Mouse (Mus musculus) ES-E14 (cell line): ENCODE results near the gene Tiparp. TPM values are rescaled to one million over a fixed set of nuclear protein-coding genes. Genes with fewer than 3 reads are reported as not detected.

Experiments used
- DNase-seq: peaks from one replicate; pipeline ENCODE4 v3.0.0-alpha.2; 2013; ENCODE audit warnings: low read depth, low spot score
- H3K27ac ChIP-seq: 2 replicates; pipeline ENCODE4 v1.5.1; 2012; ENCODE audit warnings: low read depth, mild to moderate bottlenecking, low read length, moderate library complexity, mixed read lengths; ENCODE audit not compliant: poor library complexity, insufficient read depth, severe bottlenecking
- H3K36me3 ChIP-seq: 2 replicates; pipeline ENCODE4 v1.6.1; 2012; ENCODE audit warnings: mild to moderate bottlenecking, low read length, moderate library complexity, mixed read lengths; ENCODE audit not compliant: control insufficient read depth, poor library complexity, insufficient read depth, severe bottlenecking
- H3K4me1 ChIP-seq, 2 experiments: fragments of 150-350 bp in 1 of 2; sonication (generic) in 1 of 2; 2 replicates each; pipeline ENCODE4 v1.6.1; 2012; ENCODE audit warnings: low read length in 2 of 2, mild to moderate bottlenecking in 1 of 2, mixed read lengths in 1 of 2; ENCODE audit not compliant: control insufficient read depth in 2 of 2, insufficient read depth in 2 of 2, poor library complexity in 1 of 2
- H3K4me3 ChIP-seq, 2 experiments: fragments of 150-350 bp in 1 of 2; sonication (generic) in 1 of 2; 2 replicates each; pipeline ENCODE4 v1.5.1; 2012; ENCODE audit warnings: low read length in 2 of 2, low read depth in 1 of 2, mild to moderate bottlenecking in 1 of 2, mixed read lengths in 1 of 2; ENCODE audit not compliant: insufficient read depth in 1 of 2, poor library complexity in 1 of 2, severe bottlenecking in 1 of 2
- H3K9ac ChIP-seq: 2 replicates; pipeline ENCODE4 v1.6.1; 2012; ENCODE audit warnings: low read depth, mild to moderate bottlenecking, low read length, mixed read lengths; ENCODE audit not compliant: poor library complexity, insufficient read depth, severe bottlenecking
- H3K9me3 ChIP-seq: fragments of 150-350 bp; sonication (generic); 2 replicates; pipeline ENCODE4 v1.6.1; 2012; ENCODE audit warnings: low read depth, mild to moderate bottlenecking, low read length; ENCODE audit not compliant: control insufficient read depth, insufficient read depth
- CHD2 ChIP-seq: IDR thresholded peaks from 2 replicates; pipeline ENCODE4 v1.6.1; 2014; ENCODE audit warnings: mild to moderate bottlenecking, low read depth, low read length, inconsistent platforms
- HCFC1 ChIP-seq: IDR thresholded peaks from 2 replicates; pipeline ENCODE4 v1.6.1; 2012; ENCODE audit warnings: low read length, inconsistent platforms, borderline replicate concordance; ENCODE audit not compliant: insufficient read depth
- MAFK ChIP-seq: IDR thresholded peaks from 2 replicates; pipeline ENCODE4 v1.6.1; 2014; ENCODE audit warnings: mild to moderate bottlenecking, low read depth, low read length, inconsistent platforms; ENCODE audit not compliant: insufficient read depth
- ZC3H11A ChIP-seq: IDR thresholded peaks from 2 replicates; pipeline ENCODE4 v1.6.1; 2012; ENCODE audit warnings: low read depth, mild to moderate bottlenecking, inconsistent platforms, low read length, borderline replicate concordance
- ZNF384 ChIP-seq: IDR thresholded peaks from 2 replicates; pipeline ENCODE4 v1.6.1; 2012; ENCODE audit warnings: low read depth, low read length, inconsistent platforms
- in situ Hi-C, 2 experiments: fragments of 600-800 bp; cut with MboI; formaldehyde crosslinking; loops; one replicate each; pipeline ENCODE4 v1.15.1; 2025; ENCODE audit warnings: low sequenced_read_pairs in 2 of 2, inconsistent platforms in 1 of 2; ENCODE audit not compliant: unreplicated experiment in 2 of 2
- total RNA-seq: library from RNA; depleted of rRNA; stranded (reverse); fragments of 300-350 nt; gene quantifications from 2 replicates; pipeline ENCODE4 v1.2.3, GENCODE M21; 2012

The Tiparp gene
- total RNA-seq, 1 experiment = 24.6 TPM

DNA sequence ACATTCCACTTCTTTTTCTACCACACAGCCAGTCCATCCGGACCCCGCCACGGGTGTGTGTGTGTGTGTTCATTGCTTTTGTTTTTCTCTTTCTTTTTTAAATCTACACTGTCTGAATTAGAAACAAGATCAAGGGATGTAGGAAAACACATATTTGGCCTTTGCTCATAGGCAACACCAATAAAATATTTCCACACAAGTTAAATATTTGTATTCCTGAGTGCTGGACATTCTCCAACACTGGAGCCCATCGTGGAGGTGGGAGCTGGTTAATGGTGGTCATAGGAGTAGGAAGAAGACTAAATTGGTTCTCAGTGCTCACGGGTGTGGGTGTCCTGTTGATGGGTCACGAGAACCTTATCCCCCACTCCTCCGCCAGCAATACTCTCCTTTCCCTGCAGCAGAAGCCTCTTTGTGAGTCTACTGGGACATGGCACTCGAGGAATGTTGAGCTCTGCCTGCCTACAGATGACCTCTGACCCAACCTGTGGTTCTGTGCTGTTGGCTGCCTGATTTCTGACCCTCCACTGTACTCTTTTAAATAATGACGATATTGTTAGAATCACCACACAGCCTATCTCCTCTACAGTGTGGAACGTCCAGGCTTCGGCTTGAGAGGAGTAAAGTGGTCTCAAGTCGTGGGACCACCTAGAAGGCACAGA, 51.2 kb downstream of the Tiparp start:
- no peak overlapping the region for H3K4me3 ChIP-seq
- H3K36me3 ChIP-seq = no peaks in the 10 kb centered on the region
- no peak for DNase-seq
- no peak overlapping the region for H3K9ac ChIP-seq
- no peak overlapping the region for H3K27ac ChIP-seq
- TF ChIP-seq CHD2 (no peak), HCFC1 (no peak), ZNF384 (no peak), ZC3H11A (no peak), MAFK (no peak)
- H3K4me1 ChIP-seq = peaks cover 0 to 4% of the 10 kb centered on the region in 2 experiments; a peak in 1 of 4 replicates
- H3K9me3 ChIP-seq = no peaks in the 10 kb centered on the region
- in situ Hi-C loops = no loop called here

DNA sequence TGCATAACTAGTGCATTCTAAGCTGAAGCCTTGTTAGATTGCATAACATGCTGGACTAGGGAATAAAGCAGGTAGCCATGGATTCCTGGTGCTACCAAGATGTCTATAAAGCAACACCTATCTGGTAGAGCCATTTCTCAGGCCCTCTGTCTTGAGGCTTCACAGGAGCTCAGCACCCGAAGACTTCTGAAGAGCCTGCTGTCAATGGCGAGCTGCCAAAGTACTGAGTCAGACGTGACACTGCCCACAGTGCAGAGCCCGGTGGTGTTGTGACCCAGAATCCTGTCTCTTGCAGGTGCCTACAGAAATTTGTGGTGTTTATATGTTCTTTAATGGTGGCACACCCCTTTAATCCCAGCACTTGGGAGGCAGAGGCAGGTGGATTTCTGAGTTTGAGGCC, 53.4 kb downstream of the Tiparp start:
- H3K9me3 ChIP-seq = no peaks in the 10 kb centered on the region
- no peak overlapping the region for H3K27ac ChIP-seq
- TF ChIP-seq ZNF384 (no peak), CHD2 (no peak), HCFC1 (no peak)
- in situ Hi-C loops = no loop called here
- peaks cover 0 to 4% of the 10 kb centered on the region in 2 experiments; a peak in 1 of 4 replicates for H3K4me1 ChIP-seq
- H3K4me3 ChIP-seq = no peak overlapping the region
- H3K36me3 ChIP-seq = no peaks in the 10 kb centered on the region
- no peak for DNase-seq
- H3K9ac ChIP-seq = no peak overlapping the region

DNA sequence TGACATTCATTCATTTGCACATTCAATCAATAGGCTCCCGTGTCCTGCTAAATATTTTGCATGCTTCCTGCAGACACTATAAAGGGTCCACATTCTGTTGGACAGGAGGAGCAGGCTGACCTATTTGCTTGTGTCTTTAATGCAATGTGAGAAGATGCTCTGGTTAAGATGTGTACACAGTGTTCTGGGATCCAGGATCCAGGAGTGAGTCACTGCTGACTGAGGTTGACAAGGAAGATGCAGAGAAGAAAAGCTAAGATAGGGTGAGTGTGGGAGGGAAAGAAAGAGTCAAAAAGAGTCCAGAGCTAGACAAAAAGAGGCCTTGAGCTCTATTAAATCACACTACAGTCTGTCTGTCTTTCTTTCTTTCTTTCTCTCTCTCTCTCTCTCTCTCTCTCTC, 56.1 kb downstream of the Tiparp start:
- Histone ChIP-seq H3K4me3 (no peak overlapping the region), H3K9ac (no peak overlapping the region), H3K4me1 (peaks cover 0 to 2% of the 10 kb centered on the region in 2 experiments; a peak in 1 of 4 replicates), H3K36me3 (no peaks in the 10 kb centered on the region), H3K27ac (no peak overlapping the region), H3K9me3 (no peaks in the 10 kb centered on the region)
- no peak for DNase-seq
- TF ChIP-seq MAFK (no peak), ZNF384 (no peak), HCFC1 (no peak), ZC3H11A (no peak), CHD2 (no peak)
- in situ Hi-C loops = no loop called here

DNA sequence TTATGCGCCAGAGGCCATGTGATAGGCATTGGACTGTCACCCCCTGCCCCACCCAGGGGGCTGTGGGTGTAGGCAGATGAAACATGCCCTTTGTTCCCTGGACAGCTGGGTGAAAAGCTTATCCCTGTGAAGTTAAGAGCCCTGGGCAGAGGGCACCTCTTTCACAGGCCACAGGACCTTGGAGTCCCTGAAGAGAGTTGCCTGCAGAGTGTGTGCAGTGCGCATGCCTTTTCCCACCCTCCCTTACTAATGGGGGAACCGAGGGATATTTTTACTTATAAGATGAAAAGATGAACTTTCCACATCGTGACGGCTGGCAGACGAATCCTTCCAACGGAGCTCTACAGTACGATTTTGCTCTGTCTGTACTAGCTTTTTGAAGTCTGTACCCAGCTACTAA, 57.1 kb downstream of the Tiparp start:
- no peak overlapping the region for H3K4me3 ChIP-seq
- no peaks in the 10 kb centered on the region for H3K36me3 ChIP-seq
- no peak for DNase-seq
- TF ChIP-seq ZC3H11A (no peak), MAFK (no peak), ZNF384 (no peak), HCFC1 (no peak), CHD2 (no peak)
- in situ Hi-C loops = no loop called here
- no peaks in the 10 kb centered on the region for H3K9me3 ChIP-seq
- H3K9ac ChIP-seq = no peak overlapping the region
- H3K27ac ChIP-seq = no peak overlapping the region
- peaks cover 0 to 2% of the 10 kb centered on the region in 2 experiments; a peak in 1 of 4 replicates for H3K4me1 ChIP-seq
